In the genomic region with DNA sequence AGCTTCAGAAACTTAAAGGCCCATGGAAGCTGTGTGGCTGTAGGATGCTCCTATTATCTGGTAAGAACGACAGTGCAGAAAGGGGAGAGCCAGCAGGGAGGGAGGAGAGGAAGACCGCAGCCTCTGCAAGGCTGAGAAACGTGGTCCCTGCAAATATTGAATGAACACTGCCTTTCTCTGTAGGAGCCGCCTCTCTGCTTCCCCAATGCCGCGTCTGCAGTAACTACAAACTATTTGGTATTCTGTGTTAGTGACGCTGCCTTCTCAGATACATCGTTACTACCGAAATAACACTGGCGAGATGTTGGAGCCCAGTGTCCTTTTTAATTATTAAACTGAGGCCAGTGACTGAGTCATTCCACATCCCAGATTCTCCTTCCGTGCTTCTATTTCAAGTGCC, we compare ENCODE assay signal across 13 mouse cellular contexts.
DNase-seq lines count a peak whose midpoint lies in the region; ATAC-seq and TF ChIP-seq lines count a peak whose summit lies in the region.
"Had no signal": no experiment of that assay in that cellular context is flagged by ENCODE, and none has a peak within 500 bp of the region (broad histone marks: within the 10 kb centered on the region; RNA-seq: fewer than 3 reads in every experiment).

No protein-coding gene starts in this region.

- peaks cover under 1% of the 10 kb centered on the region; the same call in 1 of the 2 replicates for H3K9me3 ChIP-seq in heart, embryonic 12.5 days (replicated peaks)
- H3K9me3 ChIP-seq in heart, embryonic 15.5 days (replicated peaks), result no peaks in the 10 kb centered on the region
- no peaks in the 10 kb centered on the region for H3K9me3 ChIP-seq in midbrain, embryonic 13.5 days
- H3K9me3 ChIP-seq in liver, postnatal 0 days (ENCODE audit: low read length), result no peaks in the 10 kb centered on the region
- no peaks in the 10 kb centered on the region for H3K9me3 ChIP-seq in limb, embryonic 10.5 days (replicated peaks)
- H3K9me3 ChIP-seq: forebrain, embryonic 15.5 days; liver, embryonic 13.5 days had no signal

- no peak for ATAC-seq in heart, embryonic 12.5 days (ENCODE audit: insufficient number of reproducible peaks, low FRiP score)
- ATAC-seq in heart, embryonic 15.5 days (replicated peaks; ENCODE audit: insufficient number of reproducible peaks, insufficient read depth, low FRiP score, low read depth), result no peak
- ATAC-seq in midbrain, embryonic 13.5 days, result no peak
- ATAC-seq in liver, postnatal 0 days, result no peak
- ATAC-seq: forebrain, embryonic 15.5 days had no signal

- H3K9ac ChIP-seq in heart, embryonic 12.5 days, result peak overlapping the region; percentile 52; the same call in 1 of the 2 replicates
- peak overlapping the region; percentile 9; the same call in 1 of the 2 replicates for H3K9ac ChIP-seq in heart, embryonic 15.5 days
- H3K9ac ChIP-seq in midbrain, embryonic 13.5 days (replicated peaks), result no peak overlapping the region
- H3K9ac ChIP-seq in liver, postnatal 0 days (replicated peaks), result no peak overlapping the region
- H3K9ac ChIP-seq: forebrain, embryonic 15.5 days; liver, embryonic 13.5 days had no signal

- H3K4me2 ChIP-seq in heart, embryonic 12.5 days, result peak overlapping the region; percentile 72
- peak overlapping the region; percentile 90 for H3K4me2 ChIP-seq in heart, embryonic 15.5 days
- peak overlapping the region; percentile 12; the same call in 1 of the 2 replicates for H3K4me2 ChIP-seq in midbrain, embryonic 13.5 days (replicated peaks)
- no peak overlapping the region for H3K4me2 ChIP-seq in liver, postnatal 0 days (ENCODE audit: low read depth, low read length)
- H3K4me2 ChIP-seq: forebrain, embryonic 15.5 days; liver, embryonic 13.5 days had no signal

- 50% methylated on average over 11 of the region's 11 CpGs for WGBS in heart, embryonic 12.5 days
- 46% methylated on average over 11 of the region's 11 CpGs for WGBS in heart, embryonic 15.5 days
- WGBS in midbrain, embryonic 13.5 days, result 63% methylated on average over 11 of the region's 11 CpGs
- WGBS in liver, postnatal 0 days (ENCODE audit: insufficient replicate concordance), result 58% methylated on average over 11 of the region's 11 CpGs
- WGBS in limb, embryonic 10.5 days, result 81% methylated on average over 11 of the region's 11 CpGs

- TF ChIP-seq EP300 in liver, postnatal 0 days (IDR thresholded peaks at IDR 0.05; ENCODE audit: low read depth), result no peak

- TF ChIP-seq CTCF in liver, postnatal 0 days (IDR thresholded peaks at IDR 0.05; ENCODE audit: low read depth), result no peak

- H3K36me3 ChIP-seq in heart, embryonic 12.5 days, result no peaks in the 10 kb centered on the region
- H3K36me3 ChIP-seq in heart, embryonic 15.5 days, result no peaks in the 10 kb centered on the region
- no peaks in the 10 kb centered on the region for H3K36me3 ChIP-seq in midbrain, embryonic 13.5 days
- no peaks in the 10 kb centered on the region for H3K36me3 ChIP-seq in liver, postnatal 0 days (replicated peaks; ENCODE audit: insufficient read depth, low read length)
- H3K36me3 ChIP-seq in limb, embryonic 10.5 days, result no peaks in the 10 kb centered on the region
- H3K36me3 ChIP-seq: forebrain, embryonic 15.5 days; liver, embryonic 13.5 days had no signal

- H3K27me3 ChIP-seq in heart, embryonic 12.5 days (replicated peaks), result peaks cover 21% of the 10 kb centered on the region
- peaks cover 17% of the 10 kb centered on the region; the same call in 1 of the 2 replicates for H3K27me3 ChIP-seq in heart, embryonic 15.5 days
- H3K27me3 ChIP-seq in midbrain, embryonic 13.5 days, result peaks cover 20% of the 10 kb centered on the region
- peaks cover 10% of the 10 kb centered on the region; the same call in 1 of the 2 replicates for H3K27me3 ChIP-seq in liver, postnatal 0 days (ENCODE audit: insufficient read depth, low read length)
- peaks cover 48% of the 10 kb centered on the region for H3K27me3 ChIP-seq in limb, embryonic 10.5 days (ENCODE audit: low read depth, poor library complexity, severe bottlenecking)

- H3K4me1 ChIP-seq in heart, embryonic 12.5 days (replicated peaks), result peaks cover 18% of the 10 kb centered on the region
- H3K4me1 ChIP-seq in heart, embryonic 15.5 days (replicated peaks), result peaks cover 21% of the 10 kb centered on the region; the same call in 1 of the 2 replicates
- peaks cover 4% of the 10 kb centered on the region; the same call in 1 of the 2 replicates for H3K4me1 ChIP-seq in midbrain, embryonic 13.5 days (replicated peaks)
- H3K4me1 ChIP-seq in liver, postnatal 0 days (ENCODE audit: insufficient read depth), result peaks cover 2% of the 10 kb centered on the region; the same call in 1 of the 2 replicates
- H3K4me1 ChIP-seq in limb, embryonic 10.5 days, result peaks cover 8% of the 10 kb centered on the region; the same call in 1 of the 2 replicates
- H3K4me1 ChIP-seq: liver, embryonic 13.5 days had no signal

- intact Hi-C loops in heart, postnatal 14 days (cut with DNase I), result loop anchor here (5.0 to 10.0 kb wide), 3 partner anchors 52 to 378 kb away; no protein-coding TSS in a partner anchor
- intact Hi-C loops in left cerebral cortex, postnatal 36 days (cut with DNase I), result loop anchor here (2.0 to 10.0 kb wide), 3 partner anchors 52 to 490 kb away; no protein-coding TSS in a partner anchor
- intact Hi-C loops in left cerebral cortex, postnatal 4 days (cut with DNase I), result no loop called here

- no peak overlapping the region for H3K27ac ChIP-seq in heart, embryonic 12.5 days (ENCODE audit: poor library complexity, severe bottlenecking)
- H3K27ac ChIP-seq in heart, embryonic 15.5 days, result no peak overlapping the region
- H3K27ac ChIP-seq in midbrain, embryonic 13.5 days, result no peak overlapping the region
- H3K27ac ChIP-seq in liver, postnatal 0 days (ENCODE audit: low read depth), result no peak overlapping the region
- no peak overlapping the region for H3K27ac ChIP-seq in limb, embryonic 10.5 days
- H3K27ac ChIP-seq: forebrain, embryonic 15.5 days; liver, embryonic 13.5 days had no signal

- no peak for DNase-seq in heart, postnatal 14 days
- peak; percentile 20 to 33 for DNase-seq in left cerebral cortex, postnatal 36 days (ENCODE audit: low spot score in 2 of 2)
- no peak for DNase-seq in left cerebral cortex, postnatal 4 days
- DNase-seq in liver, postnatal 0 days, result no peak
- DNase-seq in limb, embryonic 10.5 days (ENCODE audit: low spot score), result no peak
- DNase-seq: cerebellum, adult 9-11 months; kidney, adult 9 months; liver, embryonic 13.5 days; spleen, adult 18-20 months had no signal

- peak overlapping the region; percentile 56 for H3K4me3 ChIP-seq in heart, embryonic 12.5 days
- H3K4me3 ChIP-seq in heart, embryonic 15.5 days, result peak overlapping the region; percentile 80
- H3K4me3 ChIP-seq in midbrain, embryonic 13.5 days (replicated peaks), result peak overlapping the region; percentile 11
- H3K4me3 ChIP-seq in liver, postnatal 0 days (ENCODE audit: low read depth, low read length), result no peak overlapping the region
- no peak overlapping the region for H3K4me3 ChIP-seq in limb, embryonic 10.5 days
- H3K4me3 ChIP-seq: forebrain, embryonic 15.5 days; liver, embryonic 13.5 days had no signal

Comparison
In these comparisons a context has a peak if more than half of its experiments do, and no peak if none do; other contexts are left out.
1. DNase-seq: peak in left cerebral cortex, postnatal 36 days (2 of 2); none in heart, postnatal 14 days (0 of 2), left cerebral cortex, postnatal 4 days (single experiment), liver, postnatal 0 days (single experiment) and limb, embryonic 10.5 days (single experiment).
2. H3K4me3 ChIP-seq: peak in heart, embryonic 12.5 days (single experiment), heart, embryonic 15.5 days (single experiment) and midbrain, embryonic 13.5 days (single experiment); none in liver, postnatal 0 days (single experiment) and limb, embryonic 10.5 days (single experiment).
3. H3K9ac ChIP-seq: peak in heart, embryonic 12.5 days (single experiment) and heart, embryonic 15.5 days (single experiment); none in midbrain, embryonic 13.5 days (single experiment) and liver, postnatal 0 days (single experiment).